17 mouse cellular contexts compared by ENCODE assay signal in genomic region chr17:84987834-84988410, GRCm38 (mm10). TPM values are rescaled to one million over a fixed set of nuclear protein-coding genes. Genes with fewer than 3 reads are reported as not detected.
DNase-seq lines count a peak whose midpoint lies in the region; ATAC-seq lines count a peak whose summit lies in the region.
"Had no signal": no experiment of that assay in that cellular context is flagged by ENCODE, and none has a peak within 500 bp of the region (broad histone marks: within the 10 kb centered on the region; RNA-seq: fewer than 3 reads in every experiment).

No protein-coding gene starts in this region.

- no peak overlapping the region for H3K27ac ChIP-seq in hindbrain, embryonic 14.5 days
- H3K27ac ChIP-seq in hindbrain, embryonic 12.5 days, result no peak overlapping the region
- no peak overlapping the region for H3K27ac ChIP-seq in lung, embryonic 16.5 days (ENCODE audit: low read length)

- H3K4me1 ChIP-seq in hindbrain, embryonic 14.5 days (replicated peaks; ENCODE audit: control insufficient read depth, insufficient read depth, low read length), result peaks cover 13% of the 10 kb centered on the region; the same call in 1 of the 2 replicates
- 0 out of 2 replicates have a peak, but pooled peaks cover 2% of the 10 kb centered on the region for H3K4me1 ChIP-seq in hindbrain, embryonic 12.5 days
- H3K4me1 ChIP-seq in lung, embryonic 16.5 days (replicated peaks; ENCODE audit: control insufficient read depth, insufficient read depth, low read length), result no peaks in the 10 kb centered on the region

- H3K36me3 ChIP-seq in hindbrain, embryonic 14.5 days (replicated peaks; ENCODE audit: control insufficient read depth, insufficient read depth), result no peaks in the 10 kb centered on the region
- no peaks in the 10 kb centered on the region for H3K36me3 ChIP-seq in hindbrain, embryonic 12.5 days
- H3K36me3 ChIP-seq in lung, embryonic 16.5 days (ENCODE audit: control insufficient read depth, insufficient read depth, low read length), result no peaks in the 10 kb centered on the region

- ATAC-seq in hindbrain, embryonic 14.5 days (ENCODE audit: low FRiP score), result peak; percentile 27; the same call in 1 of the 2 replicates
- no peak for ATAC-seq in hindbrain, embryonic 12.5 days (ENCODE audit: low FRiP score)
- ATAC-seq in lung, embryonic 16.5 days (ENCODE audit: low read depth), result peak; percentile 52; the same call in 1 of the 2 replicates
- ATAC-seq: inflammation-experienced regulatory T-cells, adult 6 months had no signal

- no peaks in the 10 kb centered on the region for H3K27me3 ChIP-seq in hindbrain, embryonic 14.5 days (ENCODE audit: control insufficient read depth, insufficient read depth, low read length)
- H3K27me3 ChIP-seq in hindbrain, embryonic 12.5 days, result no peaks in the 10 kb centered on the region
- no peaks in the 10 kb centered on the region for H3K27me3 ChIP-seq in lung, embryonic 16.5 days (ENCODE audit: control insufficient read depth, insufficient read depth, low read depth, low read length)

- no peak overlapping the region for H3K4me2 ChIP-seq in hindbrain, embryonic 14.5 days (replicated peaks)
- no peak overlapping the region for H3K4me2 ChIP-seq in hindbrain, embryonic 12.5 days (replicated peaks)
- no peak overlapping the region for H3K4me2 ChIP-seq in lung, embryonic 16.5 days (ENCODE audit: low read depth, low read length)
- H3K4me2 ChIP-seq: lung, embryonic 14.5 days had no signal

- H3K9me3 ChIP-seq in hindbrain, embryonic 14.5 days (ENCODE audit: control insufficient read depth, low read length), result no peaks in the 10 kb centered on the region
- no peaks in the 10 kb centered on the region for H3K9me3 ChIP-seq in hindbrain, embryonic 12.5 days (replicated peaks)
- no peaks in the 10 kb centered on the region for H3K9me3 ChIP-seq in lung, embryonic 16.5 days (ENCODE audit: control insufficient read depth, low read length)

- 80% methylated on average over 3 of the region's 3 CpGs for WGBS in hindbrain, embryonic 14.5 days
- WGBS in hindbrain, embryonic 12.5 days, result 83% methylated on average over 3 of the region's 3 CpGs
- WGBS in lung, embryonic 16.5 days, result 72% methylated on average over 3 of the region's 3 CpGs

- no peak for DNase-seq in hindbrain, embryonic 14.5 days (ENCODE audit: low spot score)
- DNase-seq in lung, postnatal 4 days, result no peak
- DNase-seq in Muller cell, postnatal 12 days (ENCODE audit: inconsistent ontology term), result peak; percentile 64
- peak; percentile 74 for DNase-seq in fat pad, adult 2 months (ENCODE audit: extremely low read depth, low read depth, low spot score)
- no peak for DNase-seq in testis, postnatal 14 days (ENCODE audit: low spot score)
- no peak for DNase-seq in frontal cortex, postnatal 14 days (ENCODE audit: low spot score in 2 of 2)
- DNase-seq: adrenal gland, adult 8-10 months; cerebellum, adult 9-11 months; embryo, embryonic 11 days; kidney, postnatal 25 days; layer of hippocampus, postnatal 36 days; left cerebral cortex, postnatal 4 days; lung, embryonic 14.5 days had no signal

- no peak overlapping the region for H3K9ac ChIP-seq in hindbrain, embryonic 14.5 days
- no peak overlapping the region for H3K9ac ChIP-seq in hindbrain, embryonic 12.5 days
- H3K9ac ChIP-seq in lung, embryonic 16.5 days (ENCODE audit: low read length), result no peak overlapping the region
- H3K9ac ChIP-seq: lung, embryonic 14.5 days had no signal

- no peak overlapping the region for H3K4me3 ChIP-seq in hindbrain, embryonic 14.5 days (replicated peaks; ENCODE audit: low read length)
- H3K4me3 ChIP-seq in hindbrain, embryonic 12.5 days, result no peak overlapping the region
- no peak overlapping the region for H3K4me3 ChIP-seq in lung, embryonic 16.5 days (ENCODE audit: low read length)
- H3K4me3 ChIP-seq: erythroblast, embryonic 14.5 days had no signal

RNA-seq across cellular contexts. Expression of gene Ppm1b, which starts 31.4 kb away (rescaled TPM):
- polyA plus RNA-seq in hindbrain, embryonic 14.5 days (2014; fragmentation: Nextera tagmentation; extraction: Ambion mirVana), result 85.9 and 91.6 TPM in 2 replicates
- polyA plus RNA-seq in hindbrain, embryonic 12.5 days (2016; fragmentation: Nextera tagmentation; extraction: Ambion mirVana), result 106 and 115 TPM in 2 replicates
- polyA plus RNA-seq in lung, embryonic 16.5 days (2015; fragmentation: Nextera tagmentation; extraction: Ambion mirVana), result 53.8 and 54.6 TPM in 2 replicates

RNA-seq across cellular contexts. Expression of gene Slc3a1, which starts 40.3 kb away (rescaled TPM):
- polyA plus RNA-seq in hindbrain, embryonic 14.5 days (2014; fragmentation: Nextera tagmentation; extraction: Ambion mirVana), result 0.25 and 0.27 TPM in 2 replicates
- polyA plus RNA-seq in hindbrain, embryonic 12.5 days (2016; fragmentation: Nextera tagmentation; extraction: Ambion mirVana), result 0.65 and 0.80 TPM in 2 replicates
- 0.59 TPM in 1 of 2 replicates, not detected in the other for polyA plus RNA-seq in lung, embryonic 16.5 days (2015; fragmentation: Nextera tagmentation; extraction: Ambion mirVana)
- polyA plus RNA-seq: erythroblast, embryonic 14.5 days had no signal

Comparison
In these comparisons a context has a peak if more than half of its experiments do, and no peak if none do; other contexts are left out.
1. DNase-seq: peak in Muller cell, postnatal 12 days (single experiment) and fat pad, adult 2 months (single experiment); none in hindbrain, embryonic 14.5 days (single experiment), lung, postnatal 4 days (0 of 2), testis, postnatal 14 days (single experiment) and frontal cortex, postnatal 14 days (0 of 2).